Mouse (Mus musculus): ENCODE measurements around the gene Oaz3.

The Oaz3 gene

DNA sequence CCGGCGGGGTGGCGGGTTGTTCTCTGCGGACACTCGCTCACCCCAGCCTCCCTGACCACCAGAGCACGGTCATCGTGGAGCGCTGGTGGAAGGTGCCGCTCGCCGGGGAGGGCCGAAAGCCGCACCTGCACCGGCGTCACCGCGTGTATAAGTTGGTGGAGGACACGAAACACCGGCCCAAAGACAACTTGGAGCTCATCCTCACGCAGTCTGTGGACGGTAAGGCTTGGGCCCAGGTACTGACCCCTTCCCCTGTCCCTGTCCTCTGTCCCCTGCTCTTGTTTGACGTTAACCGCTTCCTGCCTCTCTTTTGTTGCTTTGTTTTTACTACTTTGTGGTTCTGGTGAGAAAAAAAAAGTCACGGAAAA, at the start of gene Oaz3:
TSS of gene Oaz3 (minus strand) at position 319 of the 368 bp plus-strand sequence.
- DNase-seq (ENCODE audit: low read depth, low spot score) = no peak

DNA sequence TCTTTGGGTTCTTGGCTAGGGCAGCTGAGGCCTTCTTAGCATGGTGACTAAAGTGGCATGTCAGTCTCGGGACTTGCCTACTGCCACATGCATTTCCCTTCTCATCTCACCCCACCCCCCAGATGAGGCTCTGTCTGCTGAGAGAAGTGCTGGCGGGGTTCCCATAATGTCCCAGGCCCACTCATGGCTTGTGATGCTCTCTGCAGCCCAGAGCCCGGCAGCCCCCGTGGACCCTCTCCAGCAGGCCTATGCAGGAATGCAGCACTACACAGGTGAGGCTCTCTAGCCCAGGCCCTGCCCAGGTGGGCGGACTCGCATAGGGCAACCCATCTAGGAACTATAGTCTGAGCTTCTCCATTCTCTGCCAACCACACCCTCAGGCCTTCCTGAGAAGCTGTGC, 43.9 kb upstream of the Oaz3 start:
- DNase-seq (ENCODE audit: low read depth, low spot score) = no peak

DNA sequence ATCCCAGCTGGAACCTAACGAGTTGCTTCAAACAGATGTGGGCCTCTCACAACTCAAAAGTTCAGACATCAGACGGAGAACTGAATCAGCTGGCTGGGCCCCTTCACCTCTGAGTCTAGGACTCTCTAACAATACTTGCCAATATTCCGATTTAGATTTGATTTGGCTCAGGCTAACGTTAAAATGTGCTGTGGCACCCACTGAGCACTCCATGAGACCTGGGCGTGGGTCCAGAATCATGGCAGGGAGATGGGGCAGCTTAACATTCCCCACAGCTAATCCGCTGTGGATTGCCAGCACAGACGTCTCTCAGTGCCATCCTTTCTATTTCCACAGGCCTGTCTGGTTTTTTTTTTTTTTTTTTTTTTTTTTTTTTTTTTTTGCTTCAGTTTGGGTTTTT, 42.2 kb upstream of the Oaz3 start:
- DNase-seq (ENCODE audit: low read depth, low spot score) = no peak

- DNase-seq (ENCODE audit: low read depth, low spot score) = peak; percentile 95
Observed at GRCm38 (mm10) chr3:94483790-94484439, 40.2 kb upstream of the Oaz3 start.

GRCm38 (mm10) chr3:94482764-94483385, 39.2 kb upstream of the Oaz3 start:
- no peak for DNase-seq (ENCODE audit: low read depth, low spot score)

DNA sequence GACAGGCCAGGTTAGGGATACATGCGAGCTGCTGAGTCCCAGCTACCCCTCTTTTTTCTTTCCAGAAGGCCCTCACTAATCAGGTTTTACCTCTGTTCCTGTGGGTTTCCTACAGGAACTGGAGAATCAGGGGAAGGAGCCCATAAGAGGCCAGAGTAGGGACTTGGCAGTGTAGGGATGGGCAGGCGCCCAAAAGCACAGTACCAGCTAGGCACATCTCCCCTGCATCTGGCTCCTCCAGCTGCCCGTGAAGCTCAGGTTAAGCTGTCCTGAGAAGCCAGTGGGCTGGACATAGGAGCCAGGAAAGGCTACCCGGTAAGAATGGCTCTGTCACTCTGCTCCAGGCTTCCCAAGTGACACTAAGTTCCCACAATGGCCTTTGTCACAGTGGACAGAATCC, 37.7 kb upstream of the Oaz3 start:
- no peak for DNase-seq (ENCODE audit: low read depth, low spot score)

DNA sequence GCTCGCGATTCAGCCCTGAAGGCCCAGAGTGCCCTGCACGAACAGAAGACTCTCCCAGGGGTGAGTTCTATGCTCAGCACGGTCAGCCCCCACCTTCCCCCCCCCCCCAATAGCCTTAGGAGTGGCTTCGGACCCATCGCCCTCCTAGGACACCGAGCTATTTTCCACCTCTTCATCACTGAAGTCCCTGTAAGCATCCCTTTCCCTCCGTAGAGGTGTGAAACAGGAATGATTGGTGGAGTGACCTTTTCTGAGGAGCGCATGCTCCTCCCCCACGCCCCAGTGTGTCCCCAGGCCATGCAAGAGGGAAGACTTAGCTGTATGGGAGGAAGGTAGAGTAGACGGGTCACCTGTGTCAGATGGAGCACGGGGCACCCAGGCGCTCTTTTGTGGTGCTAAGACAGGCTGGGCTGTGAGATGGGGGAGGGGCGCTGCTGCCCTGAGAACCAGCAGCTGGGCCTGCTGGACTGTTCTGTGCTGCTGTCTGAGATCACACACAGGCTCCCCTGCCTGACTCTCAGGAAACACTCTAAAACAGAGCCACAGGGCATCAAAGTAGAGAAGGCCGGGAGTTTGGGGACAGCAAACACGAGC, 36.7 kb upstream of the Oaz3 start, which contains the start of gene Riiad1:
TSS of gene Riiad1 (minus strand) at position 51 of the 594 bp plus-strand sequence.
- no peak for DNase-seq (ENCODE audit: low read depth, low spot score)

GRCm38 (mm10) chr3:94479564-94479963, 35.8 kb upstream of the Oaz3 start:
- peak; percentile 51 for DNase-seq (ENCODE audit: low read depth, low spot score)

GRCm38 (mm10) chr3:94478591-94479169, 35.0 kb upstream of the Oaz3 start:
- no peak for DNase-seq (ENCODE audit: low read depth, low spot score)

DNA sequence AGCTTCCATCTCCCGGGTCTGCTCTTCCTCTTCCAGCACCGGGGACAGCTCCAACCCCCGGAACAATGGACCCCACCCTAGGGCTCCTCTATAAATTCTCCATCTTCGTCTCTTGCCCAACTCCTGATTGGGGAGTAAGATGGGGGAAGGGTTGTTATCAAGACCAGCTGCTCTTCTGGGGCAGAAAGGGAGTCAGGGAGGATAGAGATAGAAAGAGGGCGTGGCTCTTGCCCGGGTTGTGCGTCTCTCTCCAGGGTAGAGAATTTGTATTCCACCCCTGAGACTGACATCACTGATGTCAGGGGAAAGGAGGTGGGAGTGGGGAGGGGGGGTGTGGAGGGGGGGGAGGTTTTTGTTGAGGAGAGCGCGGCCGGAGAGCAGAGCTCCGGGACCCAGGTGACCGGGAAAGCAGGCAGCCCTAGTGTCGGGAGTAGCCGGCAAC, 34.3 kb upstream of the Oaz3 start, which contains the start of gene Celf3:
TSS of gene Celf3 (plus strand) at position 315 of the 442 bp plus-strand sequence.
- DNase-seq (ENCODE audit: low read depth, low spot score) = peak; percentile 81

DNA sequence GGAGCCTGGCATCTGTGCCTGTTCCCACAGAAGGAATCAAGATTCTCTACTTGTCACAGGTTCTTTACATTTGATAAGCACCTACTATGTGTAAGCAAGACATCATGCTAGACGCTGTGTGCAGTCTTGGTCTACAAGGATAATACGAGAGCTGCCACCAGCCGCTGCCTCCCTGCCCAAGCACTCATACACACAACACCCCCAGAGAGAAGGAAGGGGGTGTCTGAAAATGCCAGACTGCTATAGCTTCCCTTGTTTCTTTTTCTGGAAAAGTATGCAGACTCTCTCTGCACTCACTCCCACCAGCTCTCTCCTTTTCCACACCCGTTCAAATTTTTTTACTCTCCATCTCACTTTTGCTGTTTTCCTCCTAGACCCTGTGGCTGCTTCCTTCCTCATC, 33.7 kb upstream of the Oaz3 start:
- DNase-seq (ENCODE audit: low read depth, low spot score) = no peak

GRCm38 (mm10) chr3:94476301-94477035, 32.8 kb upstream of the Oaz3 start:
- no peak for DNase-seq (ENCODE audit: low read depth, low spot score)

DNA sequence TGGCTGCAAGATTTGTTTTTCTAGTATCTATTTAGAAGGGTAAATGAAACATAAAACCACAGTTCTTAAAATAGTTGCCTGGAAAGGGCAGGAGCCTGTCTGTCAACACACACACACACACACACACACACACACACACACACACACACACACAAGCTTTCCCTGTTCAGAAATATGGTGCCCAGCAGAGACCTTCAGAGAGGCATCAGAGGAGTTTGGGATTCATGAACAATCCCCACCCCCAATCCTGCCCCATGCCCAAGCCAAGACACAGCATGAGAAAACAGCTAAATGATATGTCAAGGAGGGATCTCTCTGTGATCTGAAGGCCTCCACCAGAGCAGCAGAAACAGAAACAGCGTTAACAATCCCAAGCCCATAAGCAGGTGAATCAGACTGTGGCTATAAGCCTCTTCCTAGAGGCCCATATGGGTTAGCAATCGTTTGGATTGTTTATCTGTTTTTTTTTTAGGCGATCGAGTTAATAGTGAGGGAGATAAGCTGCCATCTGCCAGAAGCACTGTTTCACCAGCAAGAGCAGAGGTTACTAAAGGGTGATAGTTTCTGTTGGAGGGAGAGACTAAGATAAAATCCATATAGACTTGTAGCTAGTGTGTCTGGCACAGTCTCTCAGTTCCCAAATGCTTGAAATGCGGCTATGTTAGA, 30.0 kb upstream of the Oaz3 start:
- no peak for DNase-seq (ENCODE audit: low read depth, low spot score)

DNA sequence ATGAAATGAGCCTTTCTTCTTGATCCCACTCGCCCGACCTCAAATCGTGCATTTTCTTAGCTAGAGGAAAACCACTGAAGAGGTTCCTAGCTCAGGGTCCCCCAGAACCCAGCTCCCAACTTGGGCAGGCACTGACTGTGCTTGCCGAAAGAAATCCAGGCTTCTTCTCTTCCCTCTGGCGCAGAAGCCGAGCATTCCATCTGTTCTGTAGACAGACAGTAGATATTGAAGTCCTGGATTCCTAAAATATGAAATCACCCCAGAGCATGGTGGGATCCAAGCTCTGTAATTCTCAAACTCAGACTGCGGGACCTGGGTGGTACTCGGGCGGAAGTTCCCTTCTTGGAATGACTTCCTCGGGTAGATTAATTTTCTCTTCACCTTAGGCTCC, 29.4 kb upstream of the Oaz3 start:
- DNase-seq (ENCODE audit: low read depth, low spot score) = no peak

DNA sequence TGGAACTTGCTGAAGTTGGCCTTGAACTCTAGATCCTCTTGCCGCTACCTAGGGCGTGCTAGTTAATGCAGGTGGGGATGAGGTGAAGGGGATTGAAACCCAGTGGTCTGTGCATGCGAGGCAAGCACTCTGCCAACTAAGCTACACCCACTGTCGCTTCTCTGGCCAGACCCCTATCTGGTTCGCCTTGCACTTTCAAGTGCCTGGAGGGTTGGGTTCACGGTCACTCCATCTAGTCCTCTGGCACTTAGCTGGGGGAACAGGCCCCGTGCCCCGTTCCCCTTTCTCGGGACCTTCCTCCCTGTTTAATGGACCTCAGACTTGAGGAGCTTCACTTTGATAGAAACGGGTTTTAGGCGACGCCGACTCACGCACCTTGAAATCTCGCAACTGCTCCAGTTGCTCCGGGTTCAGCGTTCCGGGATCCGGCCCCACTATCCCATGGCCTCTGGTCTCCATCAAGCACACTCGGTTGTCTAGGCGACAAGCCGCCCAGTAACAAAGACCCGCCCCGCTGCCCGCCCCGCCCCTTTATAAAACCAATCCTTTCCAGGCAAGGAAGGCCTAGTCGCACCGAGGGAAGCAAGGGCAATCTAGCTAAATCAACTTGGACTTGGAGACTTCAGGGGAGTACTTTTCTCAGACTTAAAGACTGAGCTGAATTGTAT, 28.9 kb upstream of the Oaz3 start:
- peak; percentile 58 for DNase-seq (ENCODE audit: low read depth, low spot score)

DNA sequence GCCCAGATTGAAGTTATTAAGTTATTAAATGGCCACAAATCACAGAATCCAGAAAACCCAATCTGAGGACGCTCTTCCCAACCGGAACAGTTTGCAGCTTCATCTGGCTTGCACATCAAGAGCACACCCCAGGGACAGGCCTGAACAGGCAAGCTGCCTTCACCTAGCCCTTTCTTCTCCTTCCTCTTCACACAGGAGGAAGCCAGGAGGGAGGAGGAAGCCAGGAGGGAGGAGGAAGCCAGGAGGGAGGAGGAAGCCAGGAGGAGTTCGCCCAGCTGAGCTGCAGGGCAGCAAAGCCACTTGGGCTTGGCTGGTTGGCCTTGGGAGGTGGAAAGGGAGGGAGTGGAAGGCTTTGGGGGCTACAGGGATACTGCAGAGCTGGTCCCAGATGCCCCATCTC, 25.2 kb upstream of the Oaz3 start:
- DNase-seq (ENCODE audit: low read depth, low spot score) = no peak

- DNase-seq (ENCODE audit: low read depth, low spot score) = no peak
Observed at GRCm38 (mm10) chr3:94465632-94466430, 22.1 kb upstream of the Oaz3 start.

GRCm38 (mm10) chr3:94463926-94464578, 20.3 kb upstream of the Oaz3 start:
- peak; percentile 60 for DNase-seq (ENCODE audit: low read depth, low spot score)

DNA sequence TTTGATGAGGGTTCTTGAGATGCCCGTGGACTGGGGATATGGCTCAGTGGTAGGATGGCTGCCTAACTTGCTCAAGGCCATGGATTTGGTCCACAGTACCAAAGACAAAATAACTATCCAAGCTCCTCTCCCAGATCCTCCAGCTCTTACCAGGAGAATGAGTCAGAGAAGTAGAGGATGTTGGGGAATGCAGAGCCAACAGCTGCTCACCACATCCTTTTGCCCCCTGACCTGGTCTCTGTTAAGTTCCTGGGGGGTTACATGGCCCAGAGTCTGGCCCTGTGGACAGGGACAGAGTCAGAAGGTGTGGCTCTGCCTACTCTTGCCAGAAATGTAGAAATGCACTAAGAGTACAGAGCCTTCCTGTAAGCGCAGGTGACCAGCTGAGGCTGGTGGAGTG, 16.1 kb upstream of the Oaz3 start:
- no peak for DNase-seq (ENCODE audit: low read depth, low spot score)
